Mouse (Mus musculus): ENCODE measurements around the gene Csf3. TPM values are rescaled to one million over a fixed set of nuclear protein-coding genes. Genes with fewer than 3 reads are reported as not detected.
A peak's percentile ranks its signal among the peaks of the same experiment; 100 is the strongest.

Gene Csf3
- polyA plus RNA-seq, 1 experiment from 2014 or later, result not detected

- peak overlapping the region; percentile 90 for H3K9ac ChIP-seq (ENCODE audit: low read length)
- peak overlapping the region; percentile 73 for H3K4me3 ChIP-seq (ENCODE audit: low read depth, low read length)
- H3K9me3 ChIP-seq (ENCODE audit: control insufficient read depth, low read length), result no peaks in the 10 kb centered on the region
- DNase-seq (ENCODE audit: low spot score, missing footprints) (peak; percentile 98), ATAC-seq (ENCODE audit: low FRiP score) (peak; percentile 78)
- under 1% methylated on average over 75 of the region's 86 CpGs for WGBS
- H3K36me3 ChIP-seq (ENCODE audit: control insufficient read depth, insufficient read depth, low read length), result no peaks in the 10 kb centered on the region
- H3K27ac ChIP-seq (ENCODE audit: low read depth, low read length), result peak overlapping the region; percentile 93
- H3K27me3 ChIP-seq (ENCODE audit: control insufficient read depth, insufficient read depth, low read length), result no peaks in the 10 kb centered on the region
- peak overlapping the region; percentile 53 for H3K4me2 ChIP-seq
- H3K4me1 ChIP-seq (ENCODE audit: control insufficient read depth, insufficient read depth, low read length), result peaks cover 54% of the 10 kb centered on the region
Measured at GRCm38 (mm10) chr11:98741622-98742396, 40.7 kb downstream of the Csf3 start.

DNA sequence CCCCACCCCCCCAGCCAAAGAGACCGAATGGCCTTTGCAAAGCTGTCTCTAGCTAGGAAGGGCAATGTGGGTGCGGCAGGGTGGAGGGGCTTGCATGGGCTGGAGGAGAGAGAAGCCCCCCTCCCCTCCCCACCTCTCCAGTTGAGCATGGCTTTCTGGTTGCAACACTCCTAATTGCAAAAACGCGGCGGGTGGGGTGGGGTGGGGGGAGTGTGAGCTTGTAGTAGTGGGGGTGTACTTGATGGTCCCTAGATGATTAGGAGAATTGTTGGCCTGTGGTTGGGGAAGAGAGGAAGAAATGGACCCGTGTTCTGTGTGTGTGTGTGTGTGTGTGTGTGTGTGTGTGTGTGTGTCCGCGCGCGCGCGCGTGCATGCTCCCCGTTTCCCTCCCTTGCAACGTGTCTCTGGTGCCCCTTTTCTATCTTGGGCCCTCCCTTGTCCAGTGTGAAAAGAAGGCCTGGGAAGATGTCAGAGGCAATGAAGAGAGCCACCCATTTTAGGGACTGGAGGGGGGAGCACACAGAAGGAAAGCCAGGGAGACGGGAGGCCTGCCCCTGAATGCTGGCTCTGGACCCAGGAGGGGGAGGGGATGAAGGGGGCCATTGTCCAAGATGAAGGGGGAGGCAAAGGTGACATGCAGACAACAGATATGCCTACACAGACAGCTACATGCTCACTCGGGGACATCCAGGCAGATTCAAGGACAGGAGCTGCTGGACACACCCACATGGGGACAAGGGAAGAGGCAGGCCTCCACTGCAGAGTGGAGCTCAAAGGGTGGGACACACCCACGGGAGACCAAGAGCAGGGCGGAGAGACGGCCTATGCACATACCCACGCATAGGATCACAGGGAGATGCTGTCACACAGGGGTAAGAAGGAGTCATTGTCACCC, 41.6 kb downstream of the Csf3 start:
- Histone ChIP-seq H3K9me3 (ENCODE audit: control insufficient read depth, low read length) (no peaks in the 10 kb centered on the region), H3K4me3 (ENCODE audit: low read depth, low read length) (peak overlapping the region; percentile 73), H3K9ac (ENCODE audit: low read length) (peak overlapping the region; percentile 90), H3K27me3 (ENCODE audit: control insufficient read depth, insufficient read depth, low read length) (no peaks in the 10 kb centered on the region), H3K36me3 (ENCODE audit: control insufficient read depth, insufficient read depth, low read length) (no peaks in the 10 kb centered on the region), H3K4me1 (ENCODE audit: control insufficient read depth, insufficient read depth, low read length) (peaks cover 61% of the 10 kb centered on the region), H3K27ac (ENCODE audit: low read depth, low read length) (peak overlapping the region; percentile 93), H3K4me2 (peak overlapping the region; percentile 53)
- 2% methylated on average over 21 of the region's 21 CpGs for WGBS
- DNase-seq (ENCODE audit: low spot score, missing footprints), result peak; percentile 90
- peak; percentile 5; the same call in 1 of the 2 replicates for ATAC-seq (ENCODE audit: low FRiP score)

GRCm38 (mm10) chr11:98743655-98744345, 42.7 kb downstream of the Csf3 start:
- H3K36me3 ChIP-seq (ENCODE audit: control insufficient read depth, insufficient read depth, low read length), result no peaks in the 10 kb centered on the region
- H3K27me3 ChIP-seq (ENCODE audit: control insufficient read depth, insufficient read depth, low read length), result no peaks in the 10 kb centered on the region
- H3K4me3 ChIP-seq (ENCODE audit: low read depth, low read length), result peak overlapping the region; percentile 73
- H3K9me3 ChIP-seq (ENCODE audit: control insufficient read depth, low read length), result no peaks in the 10 kb centered on the region
- DNase-seq (ENCODE audit: low spot score, missing footprints) (peak; percentile 95), ATAC-seq (ENCODE audit: low FRiP score) (peak; percentile 30; the same call in 1 of the 2 replicates)
- WGBS, result 6% methylated on average over 9 of the region's 9 CpGs
- peak overlapping the region; percentile 93 for H3K27ac ChIP-seq (ENCODE audit: low read depth, low read length)
- peak overlapping the region; percentile 90 for H3K9ac ChIP-seq (ENCODE audit: low read length)
- peaks cover 70% of the 10 kb centered on the region for H3K4me1 ChIP-seq (ENCODE audit: control insufficient read depth, insufficient read depth, low read length)
- peak overlapping the region; percentile 53 for H3K4me2 ChIP-seq

DNA sequence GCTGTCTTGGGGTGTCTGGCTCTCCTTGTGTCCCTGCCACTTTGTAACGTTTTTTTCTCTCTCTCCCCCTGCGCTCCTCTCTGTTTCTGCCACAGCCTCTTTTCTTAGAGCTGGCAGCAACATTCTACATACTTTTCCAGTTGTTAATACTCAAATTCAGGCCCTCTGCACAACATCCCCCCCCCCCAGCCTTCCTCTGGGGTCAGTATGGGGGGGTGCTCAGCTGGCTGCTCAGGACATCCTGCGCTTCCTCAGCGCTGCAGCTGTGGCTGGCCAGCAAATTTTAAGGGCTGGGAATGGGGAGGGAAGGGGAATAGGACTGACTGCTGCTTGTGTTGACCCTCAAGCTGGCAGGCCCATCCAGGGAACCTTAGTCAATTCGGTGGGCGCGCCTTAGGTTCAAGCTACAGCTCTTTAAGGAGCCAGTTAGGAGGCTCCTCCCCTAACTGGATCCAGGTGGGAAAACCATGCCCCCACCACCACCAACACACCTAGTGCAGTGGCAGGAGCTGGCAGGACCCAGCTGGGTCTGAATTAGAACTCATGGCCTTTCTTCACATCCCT, 43.5 kb downstream of the Csf3 start:
- WGBS, result 37% methylated on average over 7 of the region's 7 CpGs

GRCm38 (mm10) chr11:98745932-98746853, 45.1 kb downstream of the Csf3 start:
- no peaks in the 10 kb centered on the region for H3K36me3 ChIP-seq (ENCODE audit: control insufficient read depth, insufficient read depth, low read length)
- no peak overlapping the region; the same call in 1 of the 2 replicates for H3K27ac ChIP-seq (ENCODE audit: low read depth, low read length)
- H3K4me3 ChIP-seq (ENCODE audit: low read depth, low read length), result no peak overlapping the region
- ATAC-seq (ENCODE audit: low FRiP score), result no peak
- H3K27me3 ChIP-seq (ENCODE audit: control insufficient read depth, insufficient read depth, low read length), result no peaks in the 10 kb centered on the region
- no peak overlapping the region for H3K9ac ChIP-seq (ENCODE audit: low read length)
- peak overlapping the region; percentile 7; the same call in 1 of the 2 replicates for H3K4me2 ChIP-seq
- no peaks in the 10 kb centered on the region for H3K9me3 ChIP-seq (ENCODE audit: control insufficient read depth, low read length)
- DNase-seq (ENCODE audit: low spot score, missing footprints), result no peak
- 46% methylated on average over 12 of the region's 12 CpGs for WGBS
- peaks cover 81% of the 10 kb centered on the region for H3K4me1 ChIP-seq (ENCODE audit: control insufficient read depth, insufficient read depth, low read length)

More for the DNA sequence above, 43.5 kb downstream of the Csf3 start:
- Histone ChIP-seq H3K36me3 (ENCODE audit: control insufficient read depth, insufficient read depth, low read length) (no peaks in the 10 kb centered on the region), H3K27ac (ENCODE audit: low read depth, low read length) (peak overlapping the region; percentile 93), H3K27me3 (ENCODE audit: control insufficient read depth, insufficient read depth, low read length) (no peaks in the 10 kb centered on the region), H3K9ac (ENCODE audit: low read length) (peak overlapping the region; percentile 90), H3K9me3 (ENCODE audit: control insufficient read depth, low read length) (no peaks in the 10 kb centered on the region), H3K4me1 (ENCODE audit: control insufficient read depth, insufficient read depth, low read length) (peaks cover 75% of the 10 kb centered on the region), H3K4me2 (peak overlapping the region; percentile 53), H3K4me3 (ENCODE audit: low read depth, low read length) (peak overlapping the region; percentile 73)
- ATAC-seq (ENCODE audit: low FRiP score) (no peak), DNase-seq (ENCODE audit: low spot score, missing footprints) (no peak)

GRCm38 (mm10) chr11:98746855-98747693, 46.0 kb downstream of the Csf3 start:
- WGBS, result 13% methylated on average over 19 of the region's 19 CpGs
- no peaks in the 10 kb centered on the region for H3K36me3 ChIP-seq (ENCODE audit: control insufficient read depth, insufficient read depth, low read length)
- H3K27me3 ChIP-seq (ENCODE audit: control insufficient read depth, insufficient read depth, low read length), result no peaks in the 10 kb centered on the region
- H3K4me3 ChIP-seq (ENCODE audit: low read depth, low read length), result no peak overlapping the region
- ATAC-seq (ENCODE audit: low FRiP score) (peak; percentile 56; the same call in 1 of the 2 replicates), DNase-seq (ENCODE audit: low spot score, missing footprints) (peak; percentile 92)
- no peaks in the 10 kb centered on the region for H3K9me3 ChIP-seq (ENCODE audit: control insufficient read depth, low read length)
- H3K9ac ChIP-seq (ENCODE audit: low read length), result peak overlapping the region; percentile 50
- peak overlapping the region; percentile 38 for H3K4me2 ChIP-seq
- peaks cover 87% of the 10 kb centered on the region for H3K4me1 ChIP-seq (ENCODE audit: control insufficient read depth, insufficient read depth, low read length)
- peak overlapping the region; percentile 44; the same call in 1 of the 2 replicates for H3K27ac ChIP-seq (ENCODE audit: low read depth, low read length)

- H3K4me2 ChIP-seq, result peak overlapping the region; percentile 12
- no peaks in the 10 kb centered on the region for H3K9me3 ChIP-seq (ENCODE audit: control insufficient read depth, low read length)
- H3K27me3 ChIP-seq (ENCODE audit: control insufficient read depth, insufficient read depth, low read length), result no peaks in the 10 kb centered on the region
- no peak overlapping the region for H3K4me3 ChIP-seq (ENCODE audit: low read depth, low read length)
- DNase-seq (ENCODE audit: low spot score, missing footprints) (peak; percentile 91), ATAC-seq (ENCODE audit: low FRiP score) (no peak)
- H3K9ac ChIP-seq (ENCODE audit: low read length), result peak overlapping the region; percentile 37
- 28% methylated on average over 6 of the region's 6 CpGs for WGBS
- peak overlapping the region; percentile 38 for H3K27ac ChIP-seq (ENCODE audit: low read depth, low read length)
- no peaks in the 10 kb centered on the region for H3K36me3 ChIP-seq (ENCODE audit: control insufficient read depth, insufficient read depth, low read length)
- peaks cover 85% of the 10 kb centered on the region for H3K4me1 ChIP-seq (ENCODE audit: control insufficient read depth, insufficient read depth, low read length)
Measured at GRCm38 (mm10) chr11:98747804-98748505, 46.9 kb downstream of the Csf3 start.

Data from midbrain, embryonic 11.5 days (tissue).